Mouse (Mus musculus) cerebellum, adult 8-10 months (tissue): Measurements from ENCODE around the gene Os9.
"Not testable (repeated sequence)": the region's sequence is repeated elsewhere in the genome, so short reads cannot be mapped to it uniquely, and the experiment has no call there.

Experiments
- DNase-seq: peaks from one replicate; pipeline ENCODE4 v3.0.0; 2022

Gene Os9

GRCm38 (mm10) chr10:127121066-127121477 lies at the start of gene Os9:
Gene Os9 (minus strand): TSS chr10:127121131.
- DNase-seq = peak; percentile 95

GRCm38 (mm10) chr10:127170002-127170401 lies 49.1 kb upstream of the Os9 start:
- no peak for DNase-seq

- DNase-seq = no peak
Observed at GRCm38 (mm10) chr10:127167614-127168192, 46.8 kb upstream of the Os9 start.

- no peak for DNase-seq
Observed at GRCm38 (mm10) chr10:127166771-127167613, 46.1 kb upstream of the Os9 start.

GRCm38 (mm10) chr10:127166404-127166715 lies 45.4 kb upstream of the Os9 start:
- DNase-seq = no peak

- DNase-seq = peak; percentile 70
Observed at GRCm38 (mm10) chr10:127165654-127166403, 44.9 kb upstream of the Os9 start.

GRCm38 (mm10) chr10:127165354-127165653 lies 44.4 kb upstream of the Os9 start:
- DNase-seq = no peak

- peak; percentile 85 for DNase-seq
Observed at GRCm38 (mm10) chr10:127164631-127165353, 43.9 kb upstream of the Os9 start, which contains the start of gene B4galnt1. Gene B4galnt1 (plus strand): TSS chr10:127165225.

GRCm38 (mm10) chr10:127164190-127164589 lies 43.3 kb upstream of the Os9 start:
- no peak for DNase-seq

GRCm38 (mm10) chr10:127162771-127163261 lies 41.9 kb upstream of the Os9 start:
- DNase-seq = not testable (repeated sequence)

GRCm38 (mm10) chr10:127160728-127161127 lies 39.8 kb upstream of the Os9 start:
- DNase-seq = no peak

- no peak for DNase-seq
Observed at GRCm38 (mm10) chr10:127160081-127160480, 39.1 kb upstream of the Os9 start.

GRCm38 (mm10) chr10:127158471-127158870 lies 37.5 kb upstream of the Os9 start:
- no peak for DNase-seq

GRCm38 (mm10) chr10:127156511-127156910 lies 35.6 kb upstream of the Os9 start:
- DNase-seq = no peak

GRCm38 (mm10) chr10:127156089-127156488 lies 35.2 kb upstream of the Os9 start:
- DNase-seq = no peak

GRCm38 (mm10) chr10:127154652-127155051 lies 33.7 kb upstream of the Os9 start:
- no peak for DNase-seq

- DNase-seq = no peak
Observed at GRCm38 (mm10) chr10:127154241-127154640, 33.3 kb upstream of the Os9 start.

GRCm38 (mm10) chr10:127153323-127153722 lies 32.4 kb upstream of the Os9 start:
- DNase-seq = no peak

- not testable (repeated sequence) for DNase-seq
Observed at GRCm38 (mm10) chr10:127152556-127152955, 31.6 kb upstream of the Os9 start.

- not testable (repeated sequence) for DNase-seq
Observed at GRCm38 (mm10) chr10:127151233-127151632, 30.3 kb upstream of the Os9 start.

GRCm38 (mm10) chr10:127150471-127150872 lies 29.5 kb upstream of the Os9 start:
- DNase-seq = no peak

GRCm38 (mm10) chr10:127147135-127147534 lies 26.2 kb upstream of the Os9 start:
- DNase-seq = no peak

GRCm38 (mm10) chr10:127145303-127145702 lies 24.4 kb upstream of the Os9 start:
- no peak for DNase-seq
